10 mouse cellular contexts compared by ENCODE assay signal in genomic region chr13:23459264-23459846, GRCm38 (mm10). TPM values are rescaled to one million over a fixed set of nuclear protein-coding genes. Genes with fewer than 3 reads are reported as not detected.
DNase-seq lines count a peak whose midpoint lies in the region; ATAC-seq lines count a peak whose summit lies in the region.
"Had no signal": no experiment of that assay in that cellular context is flagged by ENCODE, and none has a peak within 500 bp of the region (broad histone marks: within the 10 kb centered on the region; RNA-seq: fewer than 3 reads in every experiment).

No protein-coding gene starts in this region.

- no peaks in the 10 kb centered on the region for H3K9me3 ChIP-seq in heart, embryonic 13.5 days
- no peaks in the 10 kb centered on the region for H3K9me3 ChIP-seq in hindbrain, embryonic 15.5 days

- 15% methylated on average over 15 of the region's 15 CpGs for WGBS in heart, embryonic 13.5 days
- WGBS in hindbrain, embryonic 15.5 days, result 26% methylated on average over 15 of the region's 15 CpGs

- peak overlapping the region; percentile 23 for H3K4me3 ChIP-seq in heart, embryonic 13.5 days
- H3K4me3 ChIP-seq in hindbrain, embryonic 15.5 days, result no peak overlapping the region

- no peaks in the 10 kb centered on the region for H3K36me3 ChIP-seq in heart, embryonic 13.5 days
- no peaks in the 10 kb centered on the region for H3K36me3 ChIP-seq in hindbrain, embryonic 15.5 days

- peak overlapping the region; percentile 59 for H3K9ac ChIP-seq in heart, embryonic 13.5 days
- H3K9ac ChIP-seq in hindbrain, embryonic 15.5 days, result no peak overlapping the region

- peaks cover 18% of the 10 kb centered on the region for H3K4me1 ChIP-seq in heart, embryonic 13.5 days
- peaks cover 4% of the 10 kb centered on the region for H3K4me1 ChIP-seq in hindbrain, embryonic 15.5 days (replicated peaks)

- H3K4me2 ChIP-seq in heart, embryonic 13.5 days, result peak overlapping the region; percentile 55
- peak overlapping the region; percentile 27; the same call in 1 of the 2 replicates for H3K4me2 ChIP-seq in hindbrain, embryonic 15.5 days

- H3K27me3 ChIP-seq in heart, embryonic 13.5 days (replicated peaks), result no peaks in the 10 kb centered on the region; the same call in 1 of the 2 replicates
- no peaks in the 10 kb centered on the region; the same call in 1 of the 2 replicates for H3K27me3 ChIP-seq in hindbrain, embryonic 15.5 days

- H3K27ac ChIP-seq in heart, embryonic 13.5 days (replicated peaks), result no peak overlapping the region
- H3K27ac ChIP-seq in hindbrain, embryonic 15.5 days (replicated peaks), result no peak overlapping the region

- intact Hi-C loops in heart, postnatal 25 days (cut with DNase I), result loop anchor here (10.0 kb wide), 1 partner anchor 1515 kb away; the partner anchor contains the start of gene Zfp184
- intact Hi-C loops in left cerebral cortex, postnatal 4 days (cut with DNase I), result no loop called here

- no peak for DNase-seq in heart, postnatal 25 days (ENCODE audit: low spot score)
- DNase-seq in spleen, postnatal 10 days (ENCODE audit: low spot score in 2 of 2), result peak; percentile 42 to 43
- no peak for DNase-seq in spleen, adult 12 weeks (ENCODE audit: low spot score)
- DNase-seq in yolk sac, embryonic 10.5 days (ENCODE audit: low spot score), result peak; percentile 13
- DNase-seq in left cerebral cortex, postnatal 4 days, result no peak
- DNase-seq in cerebellum, postnatal 14 days, result no peak

- no peak for ATAC-seq in heart, embryonic 13.5 days (ENCODE audit: extremely low read depth, insufficient number of reproducible peaks, low FRiP score, low TSS enrichment)
- no peak for ATAC-seq in hindbrain, embryonic 15.5 days (ENCODE audit: low FRiP score, low read depth)
- ATAC-seq: inflammation-experienced regulatory T-cells, adult 6 months had no signal

RNA-seq across cellular contexts. Expression of gene Btn1a1, which starts 6.3 kb away (rescaled TPM):
- 1.1 and 2.2 TPM in 2 replicates for polyA plus RNA-seq in heart, embryonic 13.5 days (2015; fragmentation: Nextera tagmentation; extraction: Ambion mirVana)
- total RNA-seq in heart, postnatal 25 days (2021), result not detected
- polyA plus RNA-seq in hindbrain, embryonic 15.5 days (2015; fragmentation: Nextera tagmentation; extraction: Ambion mirVana), result 0.17 TPM in 1 of 2 replicates, not detected in the other
- not detected for total RNA-seq in left cerebral cortex, postnatal 4 days (2021)
- polyA plus RNA-seq: inflammation-experienced regulatory T-cells, adult 6 months had no signal

RNA-seq across cellular contexts. Expression of gene Btn2a2, which starts 29.3 kb away (rescaled TPM):
- polyA plus RNA-seq in heart, embryonic 13.5 days (2015; fragmentation: Nextera tagmentation; extraction: Ambion mirVana), result 0.45 and 0.82 TPM in 2 replicates
- not detected for total RNA-seq in heart, postnatal 25 days (2021)
- 0.06 and 0.08 TPM in 2 replicates for polyA plus RNA-seq in hindbrain, embryonic 15.5 days (2015; fragmentation: Nextera tagmentation; extraction: Ambion mirVana)
- not detected for total RNA-seq in left cerebral cortex, postnatal 4 days (2021)
- polyA plus RNA-seq: inflammation-experienced regulatory T-cells, adult 6 months; small intestine, adult 2 months had no signal

RNA-seq across cellular contexts. Expression of gene Abt1, which starts 35.7 kb away (rescaled TPM):
- polyA plus RNA-seq in heart, embryonic 13.5 days (2015; fragmentation: Nextera tagmentation; extraction: Ambion mirVana), result 8.5 and 8.7 TPM in 2 replicates
- 1 to 10 TPM; 3.9 to 4.4 TPM for total RNA-seq in heart, postnatal 25 days (2021)
- 8.8 and 9.1 TPM in 2 replicates for polyA plus RNA-seq in hindbrain, embryonic 15.5 days (2015; fragmentation: Nextera tagmentation; extraction: Ambion mirVana)
- 1 to 10 TPM; 5.6 to 6.1 TPM for total RNA-seq in left cerebral cortex, postnatal 4 days (2021)

Comparison
In these comparisons a context has a peak if more than half of its experiments do, and no peak if none do; other contexts are left out.
1. DNase-seq: peak in spleen, postnatal 10 days (2 of 2) and yolk sac, embryonic 10.5 days (single experiment); none in heart, postnatal 25 days (single experiment), spleen, adult 12 weeks (single experiment), left cerebral cortex, postnatal 4 days (single experiment) and cerebellum, postnatal 14 days (0 of 2).